Mouse (Mus musculus) spleen, embryonic (tissue): Measurements from ENCODE around the gene Vps35l.

Experiments
- CTCF ChIA-PET: fragments of 350-600 bp; sonication (Branson Sonifier 250); formaldehyde crosslinking; loops from one replicate; lab custom pipeline; 2022; lab: Charles Lee

The Vps35l gene

DNA sequence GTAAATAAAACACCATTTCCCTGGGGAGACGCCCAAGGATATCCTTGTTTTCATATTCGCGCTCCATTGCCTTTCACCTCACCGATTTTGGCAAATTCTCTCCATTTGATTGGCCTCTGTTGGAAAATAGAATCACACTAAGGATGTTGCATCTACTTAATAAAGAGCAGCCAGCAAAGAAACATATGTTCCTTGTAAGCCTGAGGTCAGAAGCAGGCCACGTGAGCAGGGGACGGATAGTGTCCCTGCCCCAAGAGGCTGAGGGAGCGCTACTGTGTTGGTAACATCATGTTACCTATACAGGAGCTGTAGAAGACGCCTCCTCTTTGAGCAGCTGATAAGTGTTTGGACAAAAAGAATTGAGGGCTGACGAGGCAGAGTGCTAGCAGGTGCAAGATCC, 36.5 kb downstream of the Vps35l start:
- CTCF ChIA-PET: no interaction called here

DNA sequence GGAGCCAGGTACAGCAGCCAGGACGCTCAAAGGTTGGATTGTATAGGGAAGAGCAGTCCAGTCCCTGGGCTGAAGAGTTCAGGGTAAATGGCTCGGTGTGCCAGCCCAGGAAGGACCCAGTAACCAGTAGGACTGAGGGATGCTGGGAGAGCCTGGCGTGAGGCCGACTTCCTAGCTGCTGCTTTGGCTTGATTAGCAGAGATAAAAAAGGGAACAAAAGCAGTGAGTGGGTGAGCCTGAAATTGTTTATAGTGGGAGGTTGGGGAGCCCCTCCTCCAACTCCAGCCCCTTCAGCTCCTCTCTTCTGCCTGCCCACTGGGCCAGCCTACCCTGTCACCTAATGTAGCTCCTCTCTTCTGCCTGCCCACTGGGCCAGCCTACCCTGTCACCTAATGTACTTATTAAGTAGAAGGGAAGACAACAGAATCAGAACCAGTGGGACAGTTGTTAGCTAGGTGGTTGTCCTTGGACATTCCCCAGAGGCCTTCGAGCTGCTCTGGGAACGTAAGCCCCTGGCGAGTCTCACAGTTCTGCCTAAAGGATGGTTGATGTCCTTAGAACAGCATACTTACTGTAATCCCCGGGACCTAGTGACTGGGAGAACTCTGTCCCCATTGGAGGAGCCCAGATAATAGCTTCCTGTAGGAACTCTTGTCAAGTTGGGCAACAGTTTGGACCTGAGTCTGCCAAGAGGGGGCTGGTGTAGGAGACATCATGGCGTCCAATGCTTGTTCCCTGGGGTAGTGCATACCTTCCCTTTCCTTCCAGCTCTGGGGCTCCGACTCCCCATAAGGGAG, 37.8 kb downstream of the Vps35l start:
- CTCF ChIA-PET: no interaction called here

DNA sequence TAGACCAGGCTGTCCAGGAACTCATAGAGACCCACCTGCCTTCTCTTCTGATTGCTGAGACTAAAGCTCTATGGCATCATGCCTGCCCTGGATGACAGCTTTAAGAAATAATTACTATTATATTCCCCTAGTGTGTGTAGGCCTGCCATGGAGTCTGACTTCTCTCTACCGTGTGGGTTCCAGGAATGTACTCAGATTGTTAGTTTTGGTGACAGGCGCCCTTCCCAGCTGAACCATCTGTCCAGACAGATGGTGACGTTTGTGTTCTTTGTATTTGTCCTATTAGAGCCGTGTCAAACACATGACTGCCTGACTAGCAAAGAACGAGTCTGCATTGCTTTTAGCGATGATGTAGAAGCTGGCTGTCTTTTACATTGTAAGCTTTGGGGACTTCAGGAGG, 38.5 kb downstream of the Vps35l start:
- CTCF ChIA-PET: interaction anchor here (0.6 kb wide), 1 partner anchor 11 kb away, joined by 5 read pairs; no protein-coding TSS in a partner anchor

DNA sequence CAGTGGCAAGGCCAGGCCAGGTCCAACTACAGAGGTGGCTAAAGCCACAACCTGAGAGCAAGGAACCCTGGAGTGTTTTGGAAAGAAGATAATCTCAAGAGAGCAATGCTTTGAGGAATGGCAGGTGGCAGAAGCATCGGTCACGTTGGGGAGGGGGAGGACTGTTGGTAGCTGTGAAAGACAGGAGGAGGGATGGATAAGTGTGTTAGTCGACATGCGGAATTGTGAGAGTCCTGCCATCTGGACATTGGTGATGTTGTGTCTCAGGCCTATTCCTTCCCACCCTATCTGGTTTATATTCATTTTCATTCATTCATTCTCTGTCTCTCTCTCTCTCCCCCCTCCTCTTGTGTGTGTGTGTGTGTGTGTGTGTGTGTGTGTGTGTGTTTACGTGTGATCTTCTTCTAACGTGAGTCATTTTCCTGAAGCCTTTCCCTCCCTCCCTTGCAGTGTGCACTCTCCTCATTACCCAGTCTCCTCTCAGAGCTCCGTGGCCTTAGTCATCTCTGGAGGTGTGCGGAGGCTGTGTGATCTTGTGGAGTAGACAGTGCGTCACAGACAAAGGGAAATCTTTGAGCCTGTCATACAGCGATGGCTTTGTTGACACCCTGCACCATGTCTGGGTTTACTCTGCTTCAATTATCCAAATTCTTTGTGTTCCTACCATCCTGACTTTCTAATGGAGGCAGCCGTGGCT, 43.4 kb downstream of the Vps35l start:
- CTCF ChIA-PET: no interaction called here

DNA sequence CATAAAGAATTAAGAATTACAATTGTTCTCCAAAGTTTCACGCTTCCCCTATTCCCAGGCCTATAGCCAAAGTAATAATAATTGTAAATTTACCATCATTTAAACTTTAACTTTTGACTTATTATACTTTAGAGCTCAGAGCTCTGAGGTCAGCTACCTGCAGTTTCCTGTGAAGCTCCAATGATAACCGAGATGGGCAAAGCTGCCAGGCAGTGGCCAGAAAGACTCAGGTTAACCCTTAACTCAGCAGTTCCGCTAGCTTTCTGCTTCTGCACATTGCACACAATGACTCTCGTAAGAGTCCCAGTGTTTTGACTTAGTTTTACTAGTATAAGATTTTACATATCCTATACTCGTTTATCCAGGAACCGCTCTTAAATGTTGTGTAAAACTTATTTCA, 46.1 kb downstream of the Vps35l start:
- CTCF ChIA-PET: no interaction called here

DNA sequence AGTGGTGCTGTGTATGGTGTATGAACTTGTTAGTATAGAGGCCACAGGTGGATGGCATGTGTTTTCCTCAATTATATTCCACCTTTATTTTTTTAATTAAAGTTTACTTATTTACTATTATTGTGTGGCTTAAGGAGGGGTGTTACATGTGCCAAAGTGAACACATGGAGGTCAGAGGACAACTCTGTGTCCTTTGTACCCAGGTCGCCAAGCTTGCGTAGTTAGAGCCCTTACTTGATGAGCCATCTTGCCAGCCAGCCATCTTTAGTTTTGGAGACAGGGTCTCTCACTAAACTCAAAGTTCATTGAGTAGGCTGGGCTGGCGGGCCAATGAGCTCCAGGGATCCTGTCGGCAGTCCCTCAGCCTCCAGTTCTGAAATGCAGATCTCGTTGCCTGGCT, 47.3 kb downstream of the Vps35l start:
- CTCF ChIA-PET: no interaction called here

DNA sequence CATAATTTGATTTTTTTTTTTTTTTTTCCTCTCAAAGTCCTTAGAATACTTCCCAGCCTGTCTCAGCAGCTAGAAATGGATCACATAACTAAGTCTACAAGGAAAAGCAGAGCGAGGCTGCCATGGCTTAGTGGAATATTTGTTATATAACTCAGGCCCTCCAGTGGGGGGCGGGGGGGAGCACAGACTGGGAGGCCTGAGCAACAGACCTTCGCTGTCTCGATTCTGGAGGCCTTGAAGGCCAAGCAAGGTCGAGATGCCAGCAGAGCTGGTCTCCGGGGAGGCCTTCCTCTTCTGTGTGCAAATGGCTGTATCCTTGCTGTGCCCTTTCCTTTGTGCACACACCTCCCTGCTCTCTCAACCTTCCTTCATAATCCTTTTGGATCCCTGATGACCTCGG, 48.5 kb downstream of the Vps35l start:
- CTCF ChIA-PET: no interaction called here

DNA sequence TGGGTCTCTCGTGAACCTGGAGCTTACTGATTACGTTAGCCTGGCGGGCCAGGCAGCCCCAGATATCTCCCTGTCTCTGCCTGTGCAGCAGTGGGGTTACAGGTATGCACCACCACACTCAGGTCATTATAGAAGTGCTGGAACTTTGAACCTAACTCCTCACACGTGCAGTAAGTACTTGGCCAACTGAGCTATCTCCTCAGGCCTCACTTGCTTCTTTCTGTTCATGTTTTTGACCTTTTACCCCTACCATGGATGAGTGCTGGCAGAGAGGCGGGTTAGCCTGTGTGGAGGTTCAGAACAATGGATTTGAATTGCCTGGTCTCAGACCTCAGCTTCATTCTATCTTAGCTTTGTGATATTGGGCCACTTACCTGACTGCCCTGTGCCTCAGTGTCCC, 50.3 kb downstream of the Vps35l start:
- CTCF ChIA-PET: no interaction called here

DNA sequence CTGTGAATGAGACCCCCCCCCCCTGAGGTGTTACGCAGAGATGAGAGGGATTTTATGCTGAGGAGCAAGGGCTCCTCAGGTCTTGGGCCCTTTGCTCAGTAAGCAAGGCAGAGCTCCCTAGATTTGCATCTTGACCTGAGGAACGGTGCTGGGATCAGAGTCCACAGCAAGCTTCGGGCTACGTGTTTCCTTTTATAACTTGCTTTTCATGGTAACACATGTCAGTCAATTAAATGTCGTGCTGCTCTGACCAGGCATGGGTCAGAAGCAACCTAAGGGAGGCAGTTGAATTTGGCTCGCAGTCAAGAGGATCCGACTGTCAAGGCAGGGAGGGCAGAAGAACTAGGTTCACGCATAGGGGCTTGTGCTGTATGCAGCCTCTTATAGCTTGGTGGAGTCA, 53.9 kb downstream of the Vps35l start:
- CTCF ChIA-PET: interaction anchor here (0.7 kb wide), 1 partner anchor 555 kb away, joined by 8 read pairs; no protein-coding TSS in a partner anchor

DNA sequence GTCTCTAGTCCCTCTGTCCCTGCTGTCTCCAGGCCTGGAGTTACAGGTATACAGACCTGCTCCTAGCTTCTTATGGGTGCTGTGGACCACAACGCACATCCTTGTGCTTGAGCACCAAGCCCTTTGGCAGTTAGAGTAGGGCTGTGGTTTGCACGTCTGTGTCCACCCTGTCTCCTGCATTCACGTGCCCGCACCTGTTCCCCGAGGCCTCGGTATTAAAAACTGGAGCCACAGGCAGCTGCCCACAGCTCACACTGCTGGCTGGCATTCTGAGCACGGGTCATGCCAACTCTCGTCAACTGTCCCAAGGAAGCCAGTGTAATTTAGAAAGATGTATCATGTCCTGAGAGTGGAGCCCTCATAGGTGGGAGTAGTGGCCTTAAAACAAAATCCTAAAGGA, 55.8 kb downstream of the Vps35l start:
- CTCF ChIA-PET: no interaction called here

DNA sequence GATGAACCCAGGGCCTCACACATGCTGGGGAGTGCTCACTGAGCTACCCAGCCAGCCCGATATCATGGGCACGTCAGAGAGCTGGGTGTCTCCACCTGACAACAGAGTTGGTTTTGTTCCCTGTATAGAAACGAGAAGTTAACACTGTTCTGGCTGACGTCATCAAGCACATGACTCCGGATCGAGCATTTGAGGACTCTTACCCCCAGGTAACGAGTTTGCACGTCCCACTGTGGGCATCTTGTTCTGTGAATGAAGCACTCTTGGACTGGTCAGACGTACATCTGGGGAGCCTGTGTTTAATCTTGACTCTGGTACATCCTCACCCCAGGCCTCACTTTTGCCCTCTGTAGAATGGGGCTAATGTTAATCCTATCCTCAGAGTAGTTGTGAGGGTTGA, 56.8 kb downstream of the Vps35l start:
- CTCF ChIA-PET: no interaction called here

DNA sequence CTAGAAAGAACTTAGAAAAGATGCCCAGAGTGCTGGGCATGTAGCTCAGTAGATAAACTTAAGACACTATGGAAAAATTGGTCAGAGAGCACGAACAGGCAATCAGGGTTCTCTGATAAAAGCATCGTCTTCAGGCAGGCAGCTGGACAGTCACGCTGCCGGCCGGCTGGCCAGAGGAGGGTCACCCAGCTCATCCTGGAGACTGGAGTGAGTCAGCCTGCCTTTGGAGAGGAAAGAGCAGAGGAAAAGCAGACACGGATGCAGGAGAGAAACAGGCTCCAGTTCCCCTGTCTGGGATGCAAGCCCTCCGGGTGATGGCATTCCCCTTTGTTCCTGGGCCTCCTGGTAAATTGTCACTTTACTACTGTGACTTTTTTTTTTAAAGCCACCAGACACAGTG, 57.6 kb downstream of the Vps35l start:
- CTCF ChIA-PET: no interaction called here

DNA sequence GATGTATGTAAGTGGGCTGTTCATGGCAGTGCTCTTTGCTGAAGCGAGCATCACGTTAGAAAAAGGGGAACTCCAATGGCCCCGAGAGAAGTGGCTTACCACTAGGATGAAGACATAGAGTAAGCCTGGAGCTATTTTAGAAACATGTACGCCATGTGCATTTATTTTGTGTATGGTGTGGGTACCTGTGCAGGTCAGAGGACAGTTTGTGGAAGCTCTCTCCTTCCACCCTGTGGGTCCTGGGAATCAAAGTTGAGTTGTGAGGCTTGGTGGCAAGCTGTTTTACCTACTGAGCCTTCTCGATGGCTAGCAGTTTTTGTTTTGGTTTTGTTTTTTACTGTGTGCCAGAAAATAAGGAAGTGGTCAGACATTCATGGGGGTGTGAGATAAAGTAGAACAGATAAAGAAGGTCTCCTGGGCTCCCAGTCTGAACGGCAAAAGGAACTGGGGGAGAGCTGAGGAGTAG, 58.1 kb downstream of the Vps35l start:
- CTCF ChIA-PET: no interaction called here

DNA sequence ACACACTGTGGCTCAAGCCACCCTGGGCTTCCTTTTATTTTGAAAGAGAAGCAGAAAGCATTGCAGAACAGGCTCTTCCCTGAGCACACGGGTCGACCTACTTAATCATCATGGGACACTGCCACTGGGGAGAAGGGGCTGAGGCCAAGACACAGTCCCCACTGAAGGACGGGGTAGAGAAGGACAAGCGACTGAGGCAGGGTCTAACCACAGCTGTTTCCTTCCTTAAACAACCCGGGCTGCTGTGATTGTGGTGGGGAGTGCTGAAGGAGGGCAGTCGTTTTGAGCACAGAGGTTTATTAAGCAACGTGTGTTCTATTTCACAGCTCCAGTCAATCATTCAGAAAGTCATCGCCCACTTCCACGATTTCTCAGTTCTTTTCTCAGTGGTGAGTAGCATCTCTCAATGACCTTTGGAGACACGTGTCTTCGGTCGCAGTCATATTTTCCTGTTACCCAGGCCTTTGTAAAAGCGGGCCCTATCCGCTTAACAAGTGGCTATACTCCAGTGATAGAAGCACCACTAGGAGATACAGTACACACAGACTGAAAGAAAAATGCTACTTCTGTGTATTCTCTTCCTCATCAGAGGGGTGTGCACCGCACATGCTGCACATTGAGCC, 60.2 kb downstream of the Vps35l start:
- CTCF ChIA-PET: no interaction called here

DNA sequence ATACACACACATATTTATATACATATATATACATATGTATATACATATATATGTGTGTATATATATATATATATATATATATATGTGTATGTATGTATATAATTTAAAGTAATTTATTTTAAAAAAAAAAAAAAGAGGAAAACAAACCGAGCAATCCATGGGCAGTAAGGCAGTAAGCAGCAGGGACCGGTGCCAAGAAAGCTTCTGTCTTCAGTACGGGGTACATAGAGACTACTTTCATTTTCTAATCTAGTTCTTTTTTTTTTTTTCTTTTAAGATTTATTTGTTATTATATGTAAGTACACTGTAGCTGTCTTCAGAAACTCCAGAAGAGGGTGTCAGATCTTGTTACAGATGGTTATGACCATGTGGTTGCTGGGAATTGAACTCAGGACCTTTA, 61.8 kb downstream of the Vps35l start:
- CTCF ChIA-PET: no interaction called here

DNA sequence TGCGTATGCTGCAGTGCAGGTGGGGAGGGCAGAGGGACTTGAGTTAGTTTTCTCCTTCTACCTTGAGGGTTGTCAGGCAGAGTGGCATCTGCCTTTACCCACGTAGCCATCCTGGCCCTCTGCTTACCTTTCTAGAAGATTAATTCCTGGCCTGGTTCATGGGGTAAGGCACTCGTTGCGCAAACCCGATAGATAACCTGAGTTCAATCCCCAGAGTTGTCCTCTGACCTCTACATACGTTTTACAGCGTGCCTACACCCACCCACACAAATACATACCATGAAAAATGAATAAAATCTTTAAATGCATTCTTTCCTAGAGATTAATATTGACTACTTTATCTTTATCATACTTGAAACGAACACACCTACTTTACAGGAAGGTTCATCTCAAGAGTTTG, 63.4 kb downstream of the Vps35l start:
- CTCF ChIA-PET: no interaction called here

DNA sequence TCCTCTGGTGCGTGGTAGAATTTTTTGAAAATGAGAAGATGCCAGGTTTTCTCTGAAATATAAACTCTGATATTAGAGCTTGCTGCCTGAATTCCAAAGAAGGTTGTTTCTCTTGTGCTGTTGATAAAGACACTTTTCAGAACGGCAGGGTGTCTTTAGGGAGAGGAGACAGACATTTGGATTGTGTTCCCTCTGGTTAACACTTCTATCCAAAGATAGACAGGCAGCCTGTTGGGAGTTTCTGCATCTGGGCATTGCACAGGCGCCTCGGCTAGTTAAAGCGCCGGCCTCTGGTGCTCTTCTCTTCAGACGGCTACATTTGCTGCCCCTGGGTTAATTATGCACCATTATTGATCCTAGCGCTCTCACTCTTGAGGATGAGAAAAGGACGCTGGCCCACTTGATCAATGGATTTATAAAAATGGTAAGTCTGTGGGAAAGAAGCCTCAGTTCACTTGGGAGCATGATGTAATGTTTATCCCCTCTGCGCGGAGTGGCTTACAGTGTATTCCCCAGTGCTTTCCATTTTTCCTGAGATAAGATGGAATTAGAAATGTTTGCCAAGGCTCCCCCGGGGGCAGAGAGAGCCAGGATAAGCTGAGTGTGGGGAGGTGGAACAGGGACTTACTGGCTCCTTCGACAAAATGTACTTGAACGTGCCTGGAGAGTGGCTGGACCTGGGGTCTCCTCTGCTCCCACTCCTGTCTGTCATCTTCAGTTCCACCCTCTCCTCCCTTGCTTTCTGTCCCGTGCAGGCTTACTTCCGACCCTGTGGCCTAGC, 66.8 kb downstream of the Vps35l start:
- CTCF ChIA-PET: no interaction called here

DNA sequence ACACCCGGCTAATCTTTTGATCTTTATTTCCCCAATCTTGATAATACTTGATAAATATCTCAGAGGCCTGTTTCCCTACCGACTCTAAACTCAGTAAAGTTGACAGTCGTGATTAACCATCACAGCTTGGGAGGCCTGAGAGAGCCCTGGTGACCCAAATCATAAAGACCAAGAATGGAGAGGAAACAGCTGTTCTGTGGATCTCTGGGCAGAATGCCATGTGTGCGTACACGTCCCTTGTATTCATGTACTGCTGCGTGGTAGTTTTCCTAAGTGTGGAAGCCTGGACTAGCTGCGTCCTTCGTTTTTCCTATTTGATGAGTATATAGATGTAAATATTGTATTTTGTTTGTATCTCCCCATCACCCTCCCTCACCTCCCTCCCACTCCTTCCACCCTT, 67.9 kb downstream of the Vps35l start:
- CTCF ChIA-PET: no interaction called here

DNA sequence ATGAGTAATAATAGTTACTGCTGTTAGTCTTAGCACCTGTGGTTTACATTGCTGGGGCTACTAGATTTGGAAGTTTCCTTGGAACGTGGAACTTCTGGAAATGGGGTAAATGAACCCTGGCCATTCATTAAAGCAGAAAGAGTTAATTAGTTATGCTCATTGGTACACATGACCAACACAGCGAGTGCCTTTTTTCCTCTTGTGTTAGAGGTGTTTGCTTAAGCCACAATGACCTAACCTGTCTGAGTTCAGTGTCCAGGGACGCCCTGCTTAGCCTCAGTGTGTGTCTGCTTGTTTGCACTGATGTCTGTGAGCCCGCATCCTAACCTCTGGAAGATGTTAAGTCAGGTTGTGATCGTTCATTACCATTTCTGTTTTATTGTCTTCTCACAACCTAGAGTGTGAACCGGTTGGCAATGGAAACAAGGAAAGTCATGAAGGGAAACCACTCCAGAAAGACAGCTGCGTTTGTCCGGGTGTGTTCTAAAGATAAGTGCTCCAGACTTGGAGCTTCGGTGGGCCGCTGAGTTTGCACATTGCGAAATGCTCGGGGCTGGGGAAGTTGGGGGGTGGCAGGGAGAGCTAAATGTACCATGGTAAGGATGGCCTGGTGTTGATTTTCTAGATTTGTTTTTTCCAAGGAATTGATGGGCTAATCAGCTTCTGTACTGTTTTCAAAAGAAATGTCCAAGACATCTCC, 71.5 kb downstream of the Vps35l start:
- CTCF ChIA-PET: interaction anchor here (0.6 kb wide), 1 partner anchor 14 kb away, joined by 3 read pairs; no protein-coding TSS in a partner anchor

DNA sequence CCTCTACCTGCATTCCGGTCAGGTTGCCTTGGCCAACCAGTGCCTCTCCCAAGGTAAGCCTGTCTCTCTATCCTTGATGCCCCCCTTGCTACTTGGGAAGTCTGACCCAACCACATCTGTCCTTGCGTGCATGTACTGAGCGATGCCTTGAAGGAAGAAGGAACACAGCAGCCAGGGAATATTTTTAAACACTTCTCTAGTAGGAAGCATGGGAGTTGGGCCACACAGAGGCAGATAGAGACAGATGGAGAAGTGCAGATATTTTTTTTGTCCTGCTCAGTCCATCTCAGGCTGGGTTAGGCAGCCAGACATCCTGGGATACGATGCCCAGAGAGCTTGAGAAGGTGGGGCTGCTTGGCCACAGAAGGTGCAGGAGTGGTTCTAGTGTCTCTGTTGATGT, 73.6 kb downstream of the Vps35l start:
- CTCF ChIA-PET: no interaction called here

DNA sequence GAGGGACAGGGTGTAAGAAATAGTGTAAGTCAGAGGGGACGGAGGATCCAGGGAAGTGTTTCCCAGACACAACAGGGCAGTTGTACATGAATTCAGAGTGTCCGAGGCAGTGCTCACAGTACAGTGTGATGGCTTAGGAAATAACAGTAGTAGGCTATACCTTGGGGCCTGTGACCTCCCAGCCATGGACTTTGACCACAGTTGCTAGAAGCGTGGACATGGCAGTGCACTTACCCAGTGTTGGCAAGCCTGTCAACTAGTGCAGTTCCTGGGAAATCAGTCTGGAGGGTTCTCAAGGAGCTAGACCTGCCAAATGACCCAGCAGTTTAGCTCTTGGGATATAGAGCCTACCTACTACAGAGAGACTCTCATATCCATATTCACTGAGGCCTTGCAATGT, 76.2 kb downstream of the Vps35l start:
- CTCF ChIA-PET: no interaction called here
